Mouse (Mus musculus) kidney, postnatal 25 days (tissue): ENCODE results near the gene Pet117.

Source experiments
- DNase-seq, 2 experiments: peaks; one replicate each; pipeline ENCODE4 v3.0.0; 2021; ENCODE audit warnings: mixed read lengths in 2 of 2

Pet117 gene

DNA sequence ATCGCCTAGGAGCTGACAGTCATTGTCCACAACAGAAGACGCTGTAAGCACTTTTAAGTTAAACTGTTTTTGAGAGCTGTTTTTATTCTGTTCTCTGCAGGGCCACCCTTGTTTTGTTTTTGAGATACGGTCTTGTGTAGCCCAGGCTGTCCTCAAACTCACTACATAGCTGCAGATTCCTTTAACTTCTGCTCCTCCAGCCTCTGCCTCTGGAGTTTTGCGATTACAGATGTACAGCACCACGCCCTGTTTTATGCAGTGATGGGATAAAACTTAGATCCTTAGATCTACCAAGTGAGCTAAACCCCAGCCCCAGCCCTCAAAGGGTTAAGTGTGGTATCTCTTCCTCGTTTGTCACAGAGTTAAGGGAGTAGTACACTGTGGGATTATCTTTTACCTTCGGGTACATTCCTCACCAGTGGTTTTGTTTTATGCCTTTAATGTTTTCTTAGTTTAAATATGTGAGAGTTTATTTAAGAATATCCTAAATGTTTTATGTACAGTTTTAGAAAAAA is 13.9 kb downstream of the Pet117 start:
- no peak for DNase-seq

DNA sequence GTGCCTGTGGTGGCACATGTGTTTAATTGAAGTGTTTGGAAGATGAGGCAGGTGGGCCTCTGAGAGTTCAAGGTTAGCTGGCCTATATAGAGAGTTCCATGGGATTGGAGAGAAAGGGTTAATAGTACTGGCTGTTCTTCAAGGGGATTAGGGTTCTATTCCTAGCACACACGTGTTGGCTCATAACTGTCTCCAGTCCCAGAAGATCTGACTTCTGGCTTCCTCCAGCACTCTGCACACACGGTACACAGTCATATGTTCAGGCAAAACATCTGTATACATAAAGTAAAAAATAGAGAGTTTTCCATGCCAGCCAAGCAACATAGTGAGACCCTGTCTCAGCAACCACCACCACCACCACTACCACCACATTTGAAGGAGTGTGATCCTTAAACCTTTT is 17.5 kb downstream of the Pet117 start:
- no peak for DNase-seq

DNA sequence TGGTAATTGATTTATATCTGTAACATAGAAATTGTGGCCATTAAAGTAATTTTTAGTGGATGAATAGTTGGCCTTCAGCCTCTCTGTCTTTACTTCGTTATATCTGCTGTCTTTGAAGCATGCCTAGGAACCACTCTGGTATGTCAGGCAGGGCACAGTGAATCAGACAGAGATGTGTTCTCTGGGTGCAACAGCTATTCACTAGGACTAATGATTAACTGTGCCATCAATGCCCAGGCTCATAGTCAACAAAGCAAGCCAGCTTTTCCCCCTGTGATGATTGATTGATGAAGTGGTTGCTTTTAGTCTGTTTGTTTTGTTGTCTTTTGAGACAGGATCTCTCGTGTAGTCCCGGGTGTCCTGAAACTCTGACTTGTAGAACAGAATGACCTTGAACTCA is 19.6 kb downstream of the Pet117 start:
- peak in 1 of 2 experiments; percentile 26 for DNase-seq

DNA sequence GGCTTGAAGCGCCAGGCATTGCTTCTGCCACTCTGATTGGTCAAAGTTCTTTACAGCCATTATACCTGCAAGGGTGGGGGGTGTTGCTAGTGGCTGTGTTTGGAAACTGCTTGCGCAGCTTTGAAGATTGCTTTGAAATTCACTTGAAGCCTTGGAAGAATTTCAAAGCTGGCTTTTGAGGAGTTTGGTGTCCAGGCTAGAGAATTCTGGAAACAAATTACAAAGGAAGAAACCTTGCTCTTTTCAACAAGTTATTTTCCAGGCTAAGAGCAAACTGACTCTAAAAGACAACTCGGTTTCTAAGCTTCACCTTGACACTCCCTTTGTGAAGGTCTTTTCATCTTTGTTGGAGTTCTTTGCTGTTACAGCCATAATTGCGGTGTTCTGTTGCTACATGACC is 30.7 kb downstream of the Pet117 start:
- no peak for DNase-seq

DNA sequence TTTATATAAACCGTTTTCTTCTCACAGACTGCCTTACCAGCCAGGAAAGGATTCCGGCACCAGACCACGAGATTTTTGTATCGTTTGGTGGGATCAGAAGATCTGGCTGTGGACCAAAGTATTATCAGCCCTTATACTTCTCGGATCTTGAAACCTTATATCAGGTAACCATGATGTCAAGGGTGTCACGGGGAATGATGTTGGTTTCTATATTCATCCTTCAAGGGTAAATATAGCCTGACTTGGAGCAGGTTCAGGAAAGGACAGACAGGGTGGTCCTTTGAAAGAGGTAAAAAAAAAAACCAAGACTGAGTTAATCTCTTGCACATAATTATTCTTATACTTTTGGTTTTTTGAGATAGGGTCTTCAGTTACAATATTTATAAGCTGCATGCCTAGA is 31.9 kb downstream of the Pet117 start:
- DNase-seq, result no peak

DNA sequence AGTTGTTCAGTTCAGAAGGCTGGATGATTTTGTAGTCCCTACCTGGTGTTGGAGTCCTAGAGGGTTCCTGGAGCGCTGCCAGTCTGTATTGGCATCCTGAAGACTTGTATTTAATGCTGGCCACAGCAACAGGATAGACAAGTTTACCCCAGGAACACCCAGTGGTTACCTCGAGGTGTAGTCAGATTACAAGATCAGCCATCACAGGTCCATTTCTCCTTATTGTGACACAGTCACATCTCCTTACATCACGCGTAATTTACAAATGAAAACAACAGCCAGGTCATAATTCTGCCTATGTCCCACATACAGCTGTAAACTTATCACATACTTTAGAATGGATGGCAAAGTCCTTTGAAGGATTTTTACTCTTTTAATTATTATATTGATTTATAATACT is 40.2 kb downstream of the Pet117 start:
- no peak for DNase-seq

DNA sequence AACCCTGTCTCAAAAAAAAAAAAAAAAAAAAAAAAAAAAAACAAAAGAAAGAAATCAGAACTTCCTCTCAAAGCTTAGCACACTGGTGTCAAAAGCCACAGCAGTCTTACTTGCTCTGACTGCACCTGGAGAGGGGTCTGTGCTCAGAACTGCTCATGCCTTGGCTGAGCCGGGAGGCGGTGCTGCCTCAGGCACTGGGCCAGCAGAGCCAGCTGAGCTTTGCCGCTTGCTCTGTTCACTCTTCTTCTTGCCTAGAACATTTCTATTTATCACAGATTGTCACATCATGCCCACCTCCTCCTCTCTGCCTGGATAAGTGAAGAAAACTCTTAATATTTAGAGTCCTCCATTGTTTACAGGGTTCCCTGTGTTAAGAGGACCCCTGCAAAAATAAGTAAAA is 41.8 kb downstream of the Pet117 start:
- DNase-seq, result no peak

DNA sequence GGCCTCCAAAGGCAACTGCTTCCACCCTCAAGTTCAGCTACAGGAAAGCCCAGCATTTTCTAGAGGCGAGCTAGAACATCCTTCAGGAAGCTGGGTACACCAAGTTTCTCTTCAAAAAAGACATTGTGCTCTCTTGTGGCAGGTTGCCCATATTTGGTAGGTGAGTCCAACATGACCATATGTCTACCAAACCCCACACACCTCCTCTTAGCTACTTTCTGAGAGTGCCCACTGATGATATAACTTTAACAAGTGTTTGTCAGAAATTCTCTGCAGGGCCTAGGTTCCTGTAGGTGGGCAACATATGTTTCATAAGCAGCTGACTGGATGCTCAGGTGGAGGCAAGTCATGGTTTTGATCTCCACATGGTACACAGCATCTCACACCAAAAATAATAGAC is 45.9 kb downstream of the Pet117 start:
- DNase-seq, result no peak

DNA sequence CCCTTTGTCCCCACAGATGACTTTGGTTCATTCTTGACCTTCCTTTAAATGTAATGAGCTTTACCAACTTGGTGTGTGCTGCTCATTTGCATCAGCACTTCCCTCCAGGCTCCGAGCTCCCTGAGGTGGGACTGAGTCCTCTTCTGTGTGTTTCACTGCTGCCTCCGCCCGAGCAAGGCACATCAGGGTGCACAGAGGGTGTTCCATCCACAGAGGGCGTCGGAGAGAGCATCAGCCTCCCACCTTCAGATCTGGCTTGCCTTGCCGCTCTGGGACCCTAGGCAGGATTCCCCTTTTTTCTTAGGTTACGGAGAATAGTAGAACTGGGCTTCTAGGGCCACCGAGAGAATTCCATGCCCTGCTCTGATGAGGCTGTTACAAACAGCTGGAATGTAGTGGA is 48.1 kb downstream of the Pet117 start:
- DNase-seq, result no peak

DNA sequence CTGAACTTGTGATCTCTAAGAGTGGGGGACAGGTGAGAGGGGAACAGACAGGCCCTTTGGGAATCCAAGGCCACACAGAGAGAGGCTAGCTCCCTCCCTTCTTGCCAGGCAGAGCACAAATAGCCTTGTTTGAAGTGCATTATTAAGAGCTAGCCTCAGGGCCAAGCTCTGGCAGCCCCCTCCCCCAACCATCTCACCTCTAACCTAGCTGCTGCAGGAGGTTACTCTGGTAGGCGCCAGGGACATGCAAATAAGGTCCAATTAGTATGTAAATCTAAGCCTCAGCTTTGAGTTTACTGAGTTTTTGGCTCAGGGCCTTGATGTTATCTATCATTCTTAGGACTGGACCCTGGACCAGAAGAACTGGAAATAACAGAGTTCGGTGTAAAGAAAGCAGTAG is 49.3 kb downstream of the Pet117 start:
- peak; percentile 46 to 76 for DNase-seq

DNA sequence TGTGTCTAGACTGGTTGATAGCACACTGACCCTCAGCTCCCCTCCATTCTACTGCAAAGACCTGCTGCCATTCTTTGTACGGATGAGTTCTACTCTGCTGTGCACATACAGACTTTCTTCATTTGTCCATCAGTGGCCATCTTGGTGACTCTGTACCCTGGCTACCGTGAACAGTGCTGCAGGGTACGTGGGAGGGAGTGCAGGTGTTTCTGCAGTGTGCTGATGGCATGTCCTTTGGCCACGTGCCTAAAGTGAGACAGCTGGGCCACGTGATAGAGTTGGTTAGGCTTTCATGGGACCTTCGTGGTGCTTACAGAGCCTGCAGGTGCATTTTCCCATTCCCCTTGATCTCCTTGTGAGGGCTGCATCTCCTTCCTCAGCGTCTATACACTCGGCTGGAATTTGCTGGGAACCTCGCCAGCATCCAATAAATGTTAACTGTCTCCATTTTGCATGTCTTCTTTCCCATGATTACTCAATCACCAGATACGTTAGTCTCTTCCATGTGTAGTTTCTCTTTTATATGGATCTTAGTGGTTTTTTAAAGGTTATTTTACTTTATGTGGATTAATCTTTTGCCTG is 53.4 kb downstream of the Pet117 start:
- DNase-seq, result peak in 1 of 2 experiments; percentile 11
